Mouse (Mus musculus) cerebellum, adult 9-11 months (tissue): ENCODE data around the gene Rad51c.
"Not testable (repeated sequence)": the region's sequence is repeated elsewhere in the genome, so short reads cannot be mapped to it uniquely, and the experiment has no call there.

Source experiments
- DNase-seq: peaks from one replicate; pipeline ENCODE4 v3.0.0; 2022

Rad51c gene

DNA sequence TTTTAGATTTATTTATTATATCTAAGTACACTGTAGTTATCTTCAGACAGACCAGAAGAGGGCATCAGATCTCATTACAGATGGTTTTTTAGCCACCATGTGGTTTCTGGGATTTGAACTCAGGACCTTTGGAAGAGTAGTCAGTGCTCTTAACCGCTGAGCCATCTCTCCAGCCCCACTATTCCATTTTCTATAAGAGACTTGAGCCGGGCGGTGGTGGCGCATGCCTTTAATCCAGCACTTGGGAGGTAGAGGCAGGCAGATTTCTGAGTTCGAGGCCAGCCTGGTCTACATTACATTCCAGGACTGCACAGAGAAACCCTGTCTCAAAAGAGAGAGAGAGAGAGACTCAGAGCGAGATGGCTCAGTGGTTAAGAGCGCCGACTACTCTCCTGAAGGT, 27.1 kb upstream of the Rad51c start:
- DNase-seq, result not testable (repeated sequence)

GRCm38 (mm10) chr11:87430374-87430773, 25.6 kb upstream of the Rad51c start:
- no peak for DNase-seq

GRCm38 (mm10) chr11:87429363-87429762, 24.6 kb upstream of the Rad51c start:
- DNase-seq, result no peak

- no peak for DNase-seq
These were observed 23.4 kb upstream of the Rad51c start for GRCm38 (mm10) chr11:87428051-87428673.

GRCm38 (mm10) chr11:87427273-87428050, 22.7 kb upstream of the Rad51c start:
- DNase-seq, result no peak

- peak; percentile 92 for DNase-seq
These were observed 21.9 kb upstream of the Rad51c start for GRCm38 (mm10) chr11:87426450-87427250.

DNA sequence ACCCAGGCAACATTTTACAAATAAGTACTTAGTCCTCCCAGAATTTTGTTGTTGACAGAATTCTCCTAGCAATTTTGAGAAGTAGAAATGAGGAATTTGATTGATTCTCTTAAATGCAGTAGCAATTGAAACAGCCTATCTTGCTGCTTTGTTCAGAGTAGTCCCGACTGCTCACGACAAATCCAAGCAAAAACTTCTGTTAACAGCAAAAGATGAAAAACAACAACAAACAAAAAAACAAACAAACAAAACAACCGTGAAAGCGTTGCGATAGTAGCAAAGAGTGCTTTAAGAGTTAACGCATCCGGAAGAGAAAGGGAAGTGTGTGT, 21.3 kb upstream of the Rad51c start:
- DNase-seq, result no peak

DNA sequence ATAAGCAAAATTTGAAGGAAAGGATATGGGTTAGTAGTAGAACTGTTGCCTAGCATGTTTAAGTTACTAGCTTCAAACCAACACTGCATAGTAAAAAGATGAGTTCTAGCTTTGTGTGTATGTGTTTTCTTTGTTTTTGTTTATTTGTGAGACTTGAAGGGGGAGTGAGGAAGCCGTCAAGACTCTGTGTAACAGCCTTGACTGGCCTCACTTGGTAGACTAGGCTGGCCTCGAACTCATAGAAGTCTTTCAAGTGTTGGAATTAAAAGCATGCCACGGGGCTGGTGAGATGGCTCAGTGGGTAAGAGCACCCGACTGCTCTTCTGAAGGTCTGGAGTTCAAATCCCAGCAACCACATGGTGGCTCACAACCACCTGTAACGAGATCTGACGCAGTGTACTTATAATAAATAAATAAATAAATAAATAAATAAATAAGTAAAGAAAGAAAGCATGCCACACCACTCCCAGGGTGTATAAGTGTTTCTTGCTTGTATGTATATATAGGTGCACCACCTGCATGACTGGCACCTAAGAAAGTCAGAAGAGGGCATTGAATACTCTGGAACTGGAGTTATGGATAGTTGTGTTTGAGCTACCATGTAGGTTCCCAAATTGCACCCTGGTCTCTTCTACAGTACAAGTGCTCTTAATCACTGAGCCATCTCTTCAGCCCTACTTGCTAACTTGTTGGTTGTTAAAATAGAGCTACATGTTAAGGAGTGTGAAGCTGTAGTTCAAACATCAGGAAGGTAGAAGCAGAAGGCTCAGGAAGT, 19.0 kb upstream of the Rad51c start:
- peak; percentile 42 for DNase-seq

- DNase-seq, result peak; percentile 94
These were observed 18.0 kb upstream of the Rad51c start for GRCm38 (mm10) chr11:87422511-87423340.

GRCm38 (mm10) chr11:87421760-87422201, 17.0 kb upstream of the Rad51c start:
- peak; percentile 76 for DNase-seq

GRCm38 (mm10) chr11:87420861-87421260, 16.1 kb upstream of the Rad51c start:
- no peak for DNase-seq

GRCm38 (mm10) chr11:87416120-87416519, 11.4 kb upstream of the Rad51c start:
- no peak for DNase-seq

DNA sequence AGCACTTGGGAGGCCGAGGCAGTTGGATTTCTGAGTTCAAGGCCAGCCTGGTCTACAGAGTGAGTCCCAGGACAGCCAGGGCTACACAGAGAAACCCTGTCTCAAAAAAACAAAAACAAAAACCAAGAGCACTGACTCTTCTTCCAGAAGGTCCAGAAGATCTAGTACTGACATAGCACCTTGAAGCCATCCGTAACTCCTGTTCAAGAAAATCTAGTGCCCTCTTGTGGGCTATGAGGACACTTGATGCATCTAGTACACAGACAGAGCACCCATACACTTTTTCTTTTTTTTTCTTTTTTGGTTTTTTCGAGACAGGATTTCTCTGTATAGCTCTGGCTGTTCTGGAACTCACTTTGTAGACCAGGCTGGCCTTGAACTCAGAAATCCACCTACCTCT, 8.7 kb upstream of the Rad51c start:
- not testable (repeated sequence) for DNase-seq

- peak; percentile 97 for DNase-seq
These were observed 472 bp downstream of the Rad51c start for GRCm38 (mm10) chr11:87404111-87404853.

- no peak for DNase-seq
These were observed 6.4 kb downstream of the Rad51c start for GRCm38 (mm10) chr11:87398402-87398801.

GRCm38 (mm10) chr11:87393855-87394254, 10.9 kb downstream of the Rad51c start:
- peak; percentile 12 for DNase-seq

DNA sequence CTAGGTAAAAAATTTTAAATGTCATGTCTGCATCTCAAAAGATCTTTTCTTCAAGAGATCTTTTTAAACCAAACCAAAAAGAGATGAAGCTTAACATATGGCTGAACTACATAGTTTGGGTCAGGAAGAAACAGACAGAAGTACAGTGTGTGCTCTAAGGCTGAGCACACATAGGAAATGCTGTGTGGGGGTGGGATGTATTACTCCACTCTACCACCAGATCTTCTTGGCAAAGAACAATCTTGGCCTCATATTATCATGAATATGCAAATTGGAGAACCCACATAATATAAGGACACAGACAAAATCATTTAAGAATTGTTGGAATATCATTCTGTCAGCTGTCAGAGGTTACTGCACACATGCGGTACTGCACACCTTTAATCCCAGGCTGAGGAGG, 19.1 kb downstream of the Rad51c start:
- DNase-seq, result no peak

GRCm38 (mm10) chr11:87384551-87384950, 20.2 kb downstream of the Rad51c start:
- no peak for DNase-seq

DNA sequence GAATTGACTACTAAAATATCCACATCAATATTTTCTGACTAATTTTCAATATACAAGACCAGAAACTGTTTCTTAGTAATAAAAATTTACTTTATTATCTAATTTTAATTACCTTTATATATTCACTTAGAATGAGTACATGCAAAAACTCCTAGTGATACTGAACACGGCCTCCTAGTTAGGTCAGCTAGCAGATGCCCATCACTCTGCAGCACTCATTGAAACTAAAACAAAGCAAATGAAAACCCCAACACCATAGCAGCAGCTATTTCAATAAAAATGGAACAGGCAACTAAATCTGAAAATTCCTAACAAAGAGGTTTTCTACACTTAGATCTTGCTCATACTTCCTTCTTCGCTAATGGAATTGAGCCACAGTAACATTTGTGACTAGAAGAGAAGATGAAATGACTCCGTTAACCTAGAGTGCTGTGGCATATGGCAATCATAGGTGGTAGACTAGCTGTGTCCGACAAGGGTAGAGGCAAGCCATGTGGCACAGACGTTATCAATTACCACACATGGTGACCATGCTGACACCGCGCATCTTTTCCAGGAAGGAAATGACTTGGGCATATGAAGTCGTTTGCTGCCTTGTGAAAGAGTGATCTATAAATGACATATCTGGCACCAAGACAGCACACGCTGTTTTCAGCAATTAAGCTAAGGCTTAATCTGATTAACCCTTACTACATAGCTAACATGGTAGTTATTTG, 36.7 kb downstream of the Rad51c start:
- DNase-seq, result peak; percentile 10

DNA sequence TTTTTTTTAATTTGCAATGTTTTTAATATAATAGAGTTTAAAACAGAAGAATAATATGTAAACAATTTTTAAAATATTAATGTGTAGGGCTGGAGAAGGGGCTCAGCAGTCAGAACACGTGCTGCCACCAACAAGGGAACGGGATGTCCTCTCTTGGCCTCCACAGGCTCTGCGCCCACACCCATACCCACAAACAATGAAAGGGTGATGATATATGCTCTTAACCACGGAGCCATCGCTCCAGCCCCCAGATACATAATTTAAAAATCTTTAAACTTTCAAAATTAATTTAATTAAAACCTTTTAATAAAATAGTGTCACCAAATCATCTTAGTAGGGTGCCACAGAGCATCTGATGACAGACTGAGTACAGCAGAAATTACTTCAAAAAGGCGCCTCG, 37.7 kb downstream of the Rad51c start:
- DNase-seq, result no peak

- DNase-seq, result no peak
These were observed 39.6 kb downstream of the Rad51c start for GRCm38 (mm10) chr11:87365120-87365519.
